Mouse (Mus musculus): ENCODE results near the gene Gm10382. TPM values are rescaled to one million over a fixed set of nuclear protein-coding genes. Genes with fewer than 3 reads are reported as not detected.
A peak's percentile ranks its signal among the peaks of the same experiment; 100 is the strongest.
"Not testable (repeated sequence)": the region's sequence is repeated elsewhere in the genome, so short reads cannot be mapped to it uniquely, and the experiment has no call there.

Gm10382 gene
- total RNA-seq, 2 experiments from 2014 or later, result 0.32 TPM; not detected in 1

DNA sequence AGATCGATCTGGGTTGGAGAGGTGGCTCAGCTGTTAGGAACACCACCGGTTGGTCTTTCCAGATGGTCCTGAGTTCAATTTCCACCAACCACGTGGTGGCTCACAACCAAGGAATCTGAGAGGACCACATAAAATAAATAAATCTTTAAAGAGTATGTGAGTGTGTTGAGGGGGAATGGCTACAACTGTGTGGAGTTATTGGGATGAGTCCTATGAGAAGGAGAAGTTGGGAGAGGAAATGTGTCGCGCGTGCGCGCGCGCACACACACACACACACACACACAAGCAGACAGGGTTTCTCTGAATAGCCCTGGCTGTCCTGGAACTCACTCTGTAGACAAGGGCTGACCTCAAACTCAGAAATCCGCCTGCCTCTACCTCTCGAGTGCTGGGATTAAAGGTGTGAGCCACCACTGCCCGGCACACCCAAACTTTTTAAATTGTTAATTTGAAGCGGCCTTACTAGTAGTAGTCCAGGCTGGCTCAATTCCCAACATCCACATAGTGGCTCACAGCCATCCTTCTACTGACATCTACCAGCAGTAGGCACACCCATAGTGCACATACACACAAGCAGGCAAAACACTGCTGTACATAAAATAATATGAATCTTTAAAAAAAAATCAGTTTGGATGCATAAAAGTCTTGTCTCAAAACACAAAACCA is 18.9 kb downstream of the Gm10382 start:
- DNase-seq (ENCODE audit: low spot score in 2 of 2), result no peak
- intact Hi-C loops (cut with DNase I), result no loop called here

DNA sequence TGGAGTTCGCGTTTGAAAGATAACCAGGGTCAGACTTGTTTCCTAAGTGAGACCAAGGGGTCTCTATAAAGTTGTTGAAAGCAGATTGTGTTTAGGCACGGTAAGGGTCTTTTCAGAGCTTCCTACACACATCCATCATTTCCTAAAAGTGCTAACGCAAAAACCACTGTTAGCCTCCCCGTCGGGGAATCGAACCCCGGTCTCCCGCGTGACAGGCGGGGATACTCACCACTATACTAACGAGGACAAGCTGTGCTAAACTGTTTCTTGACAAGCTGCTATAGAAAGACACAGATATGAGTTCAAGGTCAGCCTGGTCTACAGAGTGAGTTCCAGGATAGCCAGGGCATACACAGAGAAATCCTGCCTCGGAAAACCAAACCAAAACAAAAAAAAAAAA is 19.7 kb downstream of the Gm10382 start:
- peak; percentile 84 to 88 for DNase-seq (ENCODE audit: low spot score in 2 of 2)
- intact Hi-C loops (cut with DNase I), result no loop called here

DNA sequence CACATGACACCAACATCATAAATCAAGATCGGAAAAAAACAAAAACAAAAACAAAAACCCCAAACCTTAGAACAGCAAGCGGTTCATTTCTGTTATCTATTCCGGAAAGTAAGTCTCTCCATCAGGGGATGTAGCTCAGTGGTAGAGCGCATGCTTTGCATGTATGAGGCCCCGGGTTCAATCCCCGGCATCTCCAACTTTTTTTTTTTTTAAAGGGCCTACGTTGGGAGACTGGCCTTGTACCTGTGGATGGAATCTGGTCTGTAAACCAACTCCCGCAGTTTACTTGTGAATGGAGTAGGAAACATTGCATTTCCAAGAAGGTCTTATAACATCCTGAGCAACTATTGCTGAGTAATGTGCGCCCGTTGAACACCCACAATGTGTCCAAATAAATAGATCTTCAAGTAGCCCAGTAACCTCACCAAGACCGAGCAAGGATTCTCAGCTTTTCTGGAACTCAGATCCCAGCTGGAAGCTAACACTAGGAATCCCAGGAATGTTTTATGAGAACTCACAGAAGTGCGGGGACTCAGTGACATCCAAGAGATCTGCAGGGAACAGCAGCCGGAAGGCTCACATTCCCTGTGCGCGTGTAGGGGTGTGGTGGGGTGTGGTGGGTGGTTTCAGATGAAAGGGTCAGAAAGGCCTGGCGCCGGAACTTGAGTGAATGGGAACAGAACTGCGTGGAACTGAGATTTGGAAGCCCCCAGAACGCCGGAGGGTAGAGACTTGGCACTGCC is 20.4 kb downstream of the Gm10382 start:
- intact Hi-C loops (cut with DNase I), result no loop called here
- peak in 1 of 2 experiments; percentile 51 for DNase-seq (ENCODE audit: low spot score in 2 of 2)

DNA sequence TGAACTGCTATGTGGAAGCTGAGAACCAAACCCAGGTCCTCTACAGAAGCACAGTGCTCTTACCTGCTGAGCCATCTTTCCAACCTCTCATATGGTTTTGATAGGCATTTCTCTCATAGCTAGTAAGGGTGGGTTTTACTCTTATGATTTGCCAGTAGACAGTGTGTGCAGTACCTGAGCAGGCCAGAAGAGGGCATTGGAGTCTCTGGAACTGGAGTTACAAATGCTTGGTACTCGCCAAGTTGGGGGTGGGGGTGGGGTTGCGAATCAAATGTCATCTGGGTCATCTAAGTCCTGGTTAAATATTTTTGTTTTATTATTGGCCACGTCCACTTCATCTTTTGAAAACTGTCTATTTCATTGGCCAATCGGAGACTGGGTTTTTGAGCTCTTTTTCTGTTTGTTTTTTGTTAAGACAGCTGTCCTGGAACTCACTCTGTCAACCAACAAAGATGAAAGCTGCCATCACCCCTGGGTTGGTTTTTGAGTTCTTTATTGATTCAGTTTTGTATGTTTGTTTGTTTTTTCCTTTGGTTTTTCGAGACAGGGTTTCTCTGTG is 22.9 kb downstream of the Gm10382 start:
- intact Hi-C loops (cut with DNase I), result no loop called here
- DNase-seq (ENCODE audit: low spot score in 2 of 2), result peak in 1 of 2 experiments; percentile 52

DNA sequence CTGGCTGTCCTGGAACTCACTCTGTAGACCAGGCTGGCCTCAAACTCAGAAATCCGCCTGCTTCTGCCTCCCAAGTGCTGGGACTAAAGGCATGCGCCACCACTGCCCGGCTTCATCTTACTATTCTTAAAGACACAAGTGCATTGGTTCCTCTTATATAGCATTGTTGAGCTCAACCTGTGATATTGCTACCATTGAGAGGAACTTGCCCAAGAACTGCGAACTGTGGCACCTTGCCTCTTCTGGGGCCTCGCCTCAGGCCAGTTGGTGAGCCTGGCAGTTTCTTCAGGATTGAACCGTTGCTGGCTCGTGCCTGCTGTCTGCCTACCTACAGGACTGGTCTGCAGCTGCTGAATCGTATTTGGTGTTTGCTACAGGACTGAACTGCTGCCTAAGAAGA is 23.4 kb downstream of the Gm10382 start:
- DNase-seq (ENCODE audit: low spot score in 2 of 2); intact Hi-C loops (cut with DNase I): not testable (repeated sequence)

DNA sequence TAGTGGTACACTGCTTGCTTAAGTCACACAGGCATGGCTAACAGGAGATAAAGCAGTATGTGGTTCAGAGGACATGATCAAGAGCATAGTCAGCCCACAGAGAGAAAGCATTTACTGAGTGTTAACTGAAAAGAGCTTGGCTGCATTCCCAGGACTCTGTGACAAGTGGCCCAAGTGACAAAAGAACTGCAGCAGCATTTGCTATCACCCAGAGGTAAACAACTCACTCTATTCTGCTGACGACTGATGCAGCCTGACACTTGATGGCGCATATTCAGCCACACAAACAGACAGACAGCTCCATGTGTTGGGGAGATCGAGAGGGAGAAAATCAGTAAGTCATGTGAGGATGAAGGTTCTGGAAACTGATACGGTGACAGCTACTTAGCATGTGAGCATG is 24.6 kb downstream of the Gm10382 start:
- DNase-seq (ENCODE audit: low spot score in 2 of 2), result no peak
- intact Hi-C loops (cut with DNase I), result no loop called here

DNA sequence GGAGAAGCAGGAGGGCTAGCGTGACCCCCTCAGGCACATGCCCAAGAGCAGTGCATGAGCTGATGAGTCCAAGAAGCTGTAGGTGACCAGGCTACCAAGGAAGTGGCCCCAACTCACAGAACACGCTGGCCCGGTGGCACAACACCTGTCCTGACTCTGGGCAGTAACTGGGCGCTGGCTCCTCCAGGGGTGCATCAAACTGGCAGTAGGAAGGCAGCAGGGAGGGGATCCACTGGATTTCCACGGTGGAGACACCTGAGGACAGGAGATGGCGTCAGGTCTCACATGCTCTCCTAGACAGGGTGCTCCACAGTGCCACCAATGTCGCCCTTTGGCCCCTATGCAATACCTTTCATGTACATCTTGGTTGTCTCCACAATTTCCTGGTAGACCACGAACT is 27.1 kb downstream of the Gm10382 start:
- intact Hi-C loops (cut with DNase I), result no loop called here
- DNase-seq (ENCODE audit: low spot score in 2 of 2), result no peak

DNA sequence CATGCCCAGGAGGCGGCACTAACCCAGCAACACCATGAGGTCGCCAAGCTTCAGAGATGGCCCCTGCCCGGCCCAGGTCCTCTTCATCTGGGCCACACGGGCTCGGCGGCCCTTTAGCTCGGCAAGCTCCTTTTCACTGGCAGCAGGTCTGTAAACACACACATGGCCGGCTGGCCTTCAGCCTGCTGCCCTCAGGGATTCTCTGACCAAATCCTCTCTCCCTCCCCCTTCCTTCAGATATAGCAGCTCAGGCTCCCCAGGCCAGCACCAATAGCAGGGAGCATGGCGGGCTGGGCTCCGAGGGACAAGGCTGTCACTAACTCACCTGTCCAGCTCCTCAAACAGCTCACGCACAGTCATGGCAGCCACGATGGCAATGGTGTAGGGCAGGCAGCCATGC is 29.5 kb downstream of the Gm10382 start:
- intact Hi-C loops (cut with DNase I), result no loop called here

DNA sequence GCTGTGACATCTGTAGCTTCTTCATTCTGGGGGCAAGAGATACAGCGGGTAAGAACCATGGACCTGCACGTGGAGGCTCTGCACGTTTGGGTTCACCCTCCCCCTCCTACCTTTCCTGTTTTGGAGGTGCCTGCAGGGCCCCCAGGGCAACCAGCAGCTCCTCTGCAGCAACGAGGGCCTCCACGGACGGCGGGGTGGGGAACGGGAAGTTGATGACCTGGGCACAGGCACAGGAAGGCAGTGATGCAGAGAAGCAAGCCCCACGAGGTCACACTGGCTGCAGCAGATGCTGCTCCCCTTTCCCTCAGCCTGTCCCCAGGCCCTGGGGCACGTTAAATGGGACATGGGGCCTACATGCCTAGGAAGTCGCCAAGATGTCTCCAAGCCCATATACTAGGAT is 30.0 kb downstream of the Gm10382 start:
- intact Hi-C loops (cut with DNase I), result no loop called here

More for the DNA sequence above, 29.5 kb downstream of the Gm10382 start:
- DNase-seq (ENCODE audit: low spot score in 2 of 2), result no peak

DNA sequence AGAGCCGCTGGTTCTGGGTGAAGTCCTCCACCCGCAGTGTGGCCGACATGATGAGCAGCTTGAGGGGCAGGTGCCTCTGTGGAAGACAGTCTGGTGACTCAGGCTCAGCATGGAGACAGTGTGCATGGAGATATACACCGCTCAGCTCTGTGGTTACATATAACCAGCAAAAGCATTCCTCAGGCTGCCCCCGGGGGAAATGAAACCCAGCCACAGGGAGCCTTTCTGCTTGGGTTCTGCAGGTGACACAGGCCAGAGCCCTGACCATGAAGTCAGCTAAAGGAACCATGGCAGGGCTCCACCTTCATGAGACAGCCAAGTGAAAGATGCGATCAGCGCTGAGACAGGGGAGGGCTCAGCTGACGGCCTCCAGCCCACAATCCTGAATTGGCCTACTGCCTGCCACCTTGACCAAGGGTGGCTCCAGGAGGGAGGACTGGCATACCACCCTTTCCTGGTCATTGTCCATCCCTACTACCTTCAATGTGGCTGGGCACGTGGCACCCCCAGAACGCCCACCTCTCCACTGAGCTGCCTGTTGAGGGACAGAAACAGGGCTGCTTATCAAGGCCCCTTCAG is 36.7 kb downstream of the Gm10382 start:
- intact Hi-C loops (cut with DNase I), result no loop called here
- no peak for DNase-seq (ENCODE audit: low spot score in 2 of 2)

More for the DNA sequence above, 30.0 kb downstream of the Gm10382 start:
- no peak for DNase-seq (ENCODE audit: low spot score in 2 of 2)

DNA sequence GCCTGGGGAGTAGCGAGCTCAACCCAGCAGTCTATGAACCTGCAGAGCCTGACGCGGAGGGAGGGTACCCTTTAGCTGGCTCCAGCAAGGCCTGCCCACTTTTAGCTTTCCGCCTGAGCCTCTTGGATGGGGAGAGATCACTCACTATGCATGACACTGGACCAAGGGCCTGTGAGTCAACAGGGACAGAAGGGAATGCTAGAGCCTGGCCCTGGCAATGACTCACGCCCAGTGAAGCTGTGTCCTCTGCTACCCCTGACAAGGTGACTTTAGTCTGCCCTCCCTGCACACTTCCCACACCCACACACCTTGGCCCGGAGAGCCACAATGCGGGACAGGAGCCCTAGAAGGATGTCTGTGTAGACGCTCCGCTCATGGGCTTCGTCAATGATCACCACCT is 37.2 kb downstream of the Gm10382 start:
- no peak for DNase-seq (ENCODE audit: low spot score in 2 of 2)
- intact Hi-C loops (cut with DNase I), result no loop called here

DNA sequence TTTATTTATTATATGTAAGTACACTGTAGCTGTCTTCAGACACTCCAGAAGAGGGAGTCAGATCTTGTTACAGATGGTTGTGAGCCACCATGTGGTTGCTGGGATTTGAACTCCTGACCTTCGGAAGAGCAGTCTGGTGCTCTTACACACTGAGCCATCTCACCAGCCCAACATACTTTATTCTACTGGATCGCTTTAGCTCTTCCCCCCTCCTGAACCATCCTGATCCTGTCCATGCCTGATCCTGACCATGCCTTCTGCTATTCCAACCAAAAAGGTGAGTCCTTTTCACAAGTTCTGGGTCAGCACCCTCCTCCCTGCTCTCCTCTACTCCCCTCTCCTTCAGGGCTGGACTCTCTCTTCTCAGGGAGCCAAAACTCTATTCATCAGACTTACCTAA is 43.2 kb downstream of the Gm10382 start:
- DNase-seq (ENCODE audit: low spot score in 2 of 2); intact Hi-C loops (cut with DNase I): not testable (repeated sequence)

DNA sequence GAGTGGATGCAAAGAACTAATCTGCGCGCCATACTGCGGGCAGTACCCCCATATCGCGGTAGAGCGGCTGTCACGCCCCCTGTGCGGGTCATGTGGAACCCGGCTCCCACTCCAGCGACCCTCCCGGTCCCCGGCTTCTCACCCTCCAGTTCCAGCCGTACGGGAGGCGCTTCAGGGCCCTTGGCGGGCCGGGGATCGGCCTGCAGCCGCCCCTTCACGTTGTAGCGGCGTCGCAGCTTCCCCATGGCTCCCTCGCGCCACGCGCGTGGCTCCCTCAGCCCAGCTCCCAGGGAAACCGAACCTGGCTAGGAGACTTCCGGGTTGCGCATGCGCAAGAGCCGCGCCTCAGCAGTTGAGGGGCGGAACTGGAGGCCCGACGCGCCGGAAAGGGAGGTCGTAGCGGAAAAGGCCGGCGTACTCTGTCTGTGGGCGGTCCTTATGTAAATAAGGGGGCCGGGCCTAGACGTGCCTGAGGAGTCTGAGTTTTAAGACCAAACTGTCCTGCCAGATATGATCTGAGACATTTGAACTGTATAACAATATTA is 44.7 kb downstream of the Gm10382 start, which contains the start of gene Dhx37:
Dhx37 (minus strand) TSS at position 329 of the 545 bp plus-strand sequence.
- DNase-seq (ENCODE audit: low spot score in 2 of 2), result peak; percentile 91
- intact Hi-C loops (cut with DNase I), result no loop called here

DNA sequence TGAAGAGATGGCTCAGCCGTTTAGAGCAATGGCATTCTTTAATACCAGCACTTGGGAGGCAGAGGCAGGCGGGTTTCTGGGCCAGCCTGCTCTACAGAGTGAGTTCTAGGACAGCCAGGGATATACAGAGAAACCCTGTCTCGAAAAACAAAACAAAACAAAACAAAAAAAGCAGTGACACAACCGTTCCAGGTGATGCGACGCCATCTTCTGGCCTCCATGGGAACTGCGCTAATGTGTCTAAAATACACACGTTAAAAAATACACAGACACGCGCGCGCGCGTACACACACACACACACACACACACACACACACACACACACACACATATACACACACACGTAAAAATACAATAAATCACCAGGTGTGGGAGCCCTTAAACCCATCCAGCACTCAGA is 45.2 kb downstream of the Gm10382 start:
- intact Hi-C loops (cut with DNase I); DNase-seq (ENCODE audit: low spot score in 2 of 2): not testable (repeated sequence)

Other genes with a start within 250 kb of the Gm10382 start
- 100 to 1,000 TPM; 167 to 240 TPM for gene Ncor2, start 210.1 kb upstream of the Gm10382 start, total RNA-seq (2021)
- gene Scarb1, start 48.2 kb upstream of the Gm10382 start, total RNA-seq (2021), result 10 to 100 TPM; 22.0 to 28.0 TPM
- gene Ubc, start 880 bp downstream of the Gm10382 start, total RNA-seq (2021), result 100 to 1,000 TPM; 817 to 877 TPM
- gene Dhx37, start 44.8 kb downstream of the Gm10382 start, total RNA-seq (2021), result 10 to 100 TPM; 11.2 to 11.7 TPM
- gene Bri3bp, start 52.2 kb downstream of the Gm10382 start, total RNA-seq (2021), result 100 to 1,000 TPM in 1 of 2 experiments, 10 to 100 TPM in 1; 91.6 to 102 TPM
- 10 to 100 TPM; 41.0 to 51.2 TPM for gene Aacs, start 86.5 kb downstream of the Gm10382 start, total RNA-seq (2021)
- gene Tmem132b, start 142.5 kb downstream of the Gm10382 start, total RNA-seq (2021), result 100 to 1,000 TPM; 140 to 144 TPM

Measured in left cerebral cortex, postnatal 36 days (tissue).